Mouse (Mus musculus) adrenal gland, postnatal 36 days (tissue): Measurements from ENCODE around the gene Cgnl1. TPM values are rescaled to one million over a fixed set of nuclear protein-coding genes. Genes with fewer than 3 reads are reported as not detected.

Experiments used
- DNase-seq, 2 experiments: peaks; one replicate each; pipeline ENCODE4 v3.0.0; 2021; ENCODE audit warnings: mixed read lengths in 1 of 2
- total RNA-seq, 2 experiments: library from RNA; stranded (reverse); gene quantifications; 2 replicates each; pipeline ENCODE4 v1.2.3; 2021

Cgnl1 gene
- total RNA-seq, 2 experiments from 2014 or later, result 95.9 to 106 TPM

DNA sequence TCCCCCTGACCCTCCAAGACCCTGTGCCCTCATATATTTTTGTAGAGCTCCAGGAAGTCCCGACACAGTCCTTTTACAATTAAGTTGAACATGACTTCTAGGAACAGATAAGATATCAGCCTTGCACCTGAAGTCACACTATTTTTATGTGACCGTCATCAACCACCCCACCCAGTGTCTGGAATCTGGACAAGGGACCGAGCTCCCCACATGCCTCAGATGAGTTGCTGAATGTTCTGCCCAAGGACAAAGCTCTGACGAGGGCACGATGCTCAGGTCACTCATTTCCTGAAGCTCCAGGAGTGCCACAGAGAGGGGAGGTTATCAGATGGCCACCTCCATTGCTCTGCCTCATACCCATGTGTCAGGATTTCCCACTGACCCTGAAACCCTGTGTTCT lies 100.7 kb downstream of the Cgnl1 start:
- peak; percentile 27 to 41 for DNase-seq

- DNase-seq, result peak; percentile 41 to 46
Observed at GRCm38 (mm10) chr9:71667616-71668015, 103.8 kb downstream of the Cgnl1 start.

- no peak for DNase-seq
Observed at GRCm38 (mm10) chr9:71666432-71666831, 105.0 kb downstream of the Cgnl1 start.

DNA sequence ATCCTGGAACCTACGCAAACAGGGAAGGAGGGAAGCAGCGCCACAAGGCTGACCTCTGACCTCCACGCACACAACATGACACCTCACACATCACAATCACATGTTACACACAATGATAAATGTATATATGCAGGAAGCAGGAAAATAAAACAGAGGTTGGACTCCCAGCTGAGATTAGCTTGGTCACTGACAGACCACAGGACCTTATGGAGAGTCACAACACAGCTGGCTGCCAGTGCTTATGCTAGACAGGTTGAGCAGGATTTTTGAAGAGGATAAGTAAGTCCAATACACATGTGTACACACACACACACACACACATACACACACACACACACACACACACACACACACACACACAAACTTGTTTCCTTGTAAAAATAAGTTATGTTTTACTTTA lies 105.9 kb downstream of the Cgnl1 start:
- DNase-seq, result no peak

DNA sequence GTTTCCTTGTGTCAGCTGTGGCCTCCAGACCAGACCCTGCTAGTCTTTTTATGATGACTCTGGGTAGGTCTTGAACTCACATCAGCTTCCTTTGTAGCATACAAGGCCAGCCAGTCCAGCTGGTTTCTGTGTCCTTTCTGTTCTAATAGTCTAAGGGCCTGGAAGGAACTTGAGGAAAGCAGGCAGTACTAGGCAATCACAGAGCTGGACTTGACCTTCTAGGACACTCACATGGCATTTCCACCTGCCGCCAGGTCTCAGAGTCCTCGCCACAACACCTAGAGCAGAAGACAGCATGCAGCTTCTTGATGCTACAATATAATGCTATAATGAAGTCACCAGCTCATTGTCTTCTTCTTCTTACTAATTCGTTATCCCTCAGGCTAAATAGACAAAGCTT lies 106.5 kb downstream of the Cgnl1 start:
- DNase-seq, result no peak

- no peak for DNase-seq
Observed at GRCm38 (mm10) chr9:71663421-71664217, 107.8 kb downstream of the Cgnl1 start.

GRCm38 (mm10) chr9:71660540-71660939 lies 110.9 kb downstream of the Cgnl1 start:
- DNase-seq, result no peak

DNA sequence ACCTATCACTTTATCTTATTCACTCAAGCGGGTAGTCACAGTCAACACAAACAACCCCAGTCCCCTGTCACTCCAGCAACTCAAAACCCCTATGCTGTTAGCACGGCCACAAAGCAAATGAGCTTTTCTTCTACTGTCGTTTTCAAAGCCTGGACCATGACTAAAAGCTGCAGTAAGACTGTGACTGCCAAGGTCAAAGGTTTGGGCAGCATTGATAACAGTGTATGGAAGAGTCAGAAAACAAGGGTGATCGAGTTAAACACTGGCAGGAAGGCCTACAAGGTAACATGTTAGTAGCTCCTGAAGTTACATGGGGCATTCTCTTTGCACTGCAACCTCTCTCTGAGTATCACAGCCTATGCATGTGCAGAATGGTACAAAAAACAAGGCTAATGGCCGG lies 111.7 kb downstream of the Cgnl1 start:
- DNase-seq, result no peak

DNA sequence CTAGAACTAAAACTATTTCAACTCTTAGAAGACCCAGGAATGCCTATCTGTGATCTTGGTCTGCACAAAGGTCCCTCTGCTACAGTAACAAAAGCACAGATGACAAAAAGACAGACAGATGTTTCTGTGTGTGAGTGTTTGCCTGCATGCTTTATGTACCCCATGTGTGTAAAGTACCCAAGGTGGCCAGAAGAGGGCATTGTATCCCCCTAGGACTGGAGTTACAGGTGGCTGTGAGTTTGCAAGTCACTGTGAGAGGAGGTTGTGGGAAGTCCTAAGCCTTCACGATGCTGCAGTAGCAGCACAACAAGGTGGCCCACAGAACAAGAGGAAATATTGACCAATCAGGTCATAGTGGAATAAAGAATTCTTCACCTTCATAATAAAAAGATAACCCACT lies 114.2 kb downstream of the Cgnl1 start:
- no peak for DNase-seq

- peak; percentile 25 to 36 for DNase-seq
Observed at GRCm38 (mm10) chr9:71654861-71655260, 116.5 kb downstream of the Cgnl1 start.

DNA sequence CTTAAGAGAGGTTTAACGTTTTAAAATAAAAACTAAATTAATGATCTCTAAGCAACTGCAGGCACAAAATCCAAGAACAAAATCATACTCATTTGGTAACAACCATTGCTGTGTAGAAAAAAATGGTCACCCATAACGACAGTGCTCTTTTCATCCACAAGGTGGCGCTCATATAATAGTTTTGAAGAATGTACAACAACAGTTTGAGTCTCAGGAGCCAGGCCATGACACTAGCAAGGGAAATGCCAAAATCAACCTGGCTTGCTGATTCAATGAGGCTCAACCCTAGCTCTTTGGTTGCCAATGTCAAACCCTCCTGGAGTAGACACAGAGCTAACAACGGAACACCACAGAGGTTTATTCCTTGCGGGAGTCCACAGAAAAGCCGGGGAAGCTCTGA lies 125.3 kb downstream of the Cgnl1 start:
- peak; percentile 75 to 82 for DNase-seq

- no peak for DNase-seq
Observed at GRCm38 (mm10) chr9:71643611-71644010, 127.8 kb downstream of the Cgnl1 start.

- no peak for DNase-seq
Observed at GRCm38 (mm10) chr9:71642270-71642669, 129.1 kb downstream of the Cgnl1 start.

GRCm38 (mm10) chr9:71640361-71640927 lies 131.0 kb downstream of the Cgnl1 start:
- DNase-seq, result no peak

GRCm38 (mm10) chr9:71638198-71638597 lies 133.2 kb downstream of the Cgnl1 start:
- DNase-seq, result no peak

- DNase-seq, result no peak
Observed at GRCm38 (mm10) chr9:71636854-71637253, 134.5 kb downstream of the Cgnl1 start.

- DNase-seq, result no peak
Observed at GRCm38 (mm10) chr9:71635627-71636026, 135.8 kb downstream of the Cgnl1 start.

DNA sequence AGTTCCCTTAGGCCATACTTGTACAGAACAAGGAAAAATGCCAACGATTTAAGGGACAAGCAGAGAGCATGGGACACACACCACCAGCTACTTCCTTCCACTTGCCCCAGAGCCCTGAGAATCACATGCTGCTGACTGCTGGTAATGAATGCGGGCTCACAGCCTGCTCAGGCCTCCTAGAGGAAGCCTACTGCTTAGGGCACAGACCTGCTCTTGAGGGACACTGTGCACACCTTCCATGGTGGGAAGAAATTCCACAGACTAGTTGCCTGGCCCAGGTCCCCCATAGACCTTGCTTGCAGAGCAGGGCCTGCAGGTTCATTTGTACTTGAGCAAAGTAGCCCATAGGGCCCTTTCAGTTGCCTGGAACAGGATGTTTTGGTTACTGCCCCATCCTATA lies 136.5 kb downstream of the Cgnl1 start:
- DNase-seq, result no peak

GRCm38 (mm10) chr9:71628921-71629320 lies 142.5 kb downstream of the Cgnl1 start:
- DNase-seq, result no peak

- DNase-seq, result no peak
Observed at GRCm38 (mm10) chr9:71628286-71628685, 143.1 kb downstream of the Cgnl1 start.

GRCm38 (mm10) chr9:71625961-71626360 lies 145.4 kb downstream of the Cgnl1 start:
- DNase-seq, result peak in 1 of 2 experiments; percentile 33

GRCm38 (mm10) chr9:71624793-71625495 lies 146.5 kb downstream of the Cgnl1 start:
- peak; percentile 79 to 87 for DNase-seq

DNA sequence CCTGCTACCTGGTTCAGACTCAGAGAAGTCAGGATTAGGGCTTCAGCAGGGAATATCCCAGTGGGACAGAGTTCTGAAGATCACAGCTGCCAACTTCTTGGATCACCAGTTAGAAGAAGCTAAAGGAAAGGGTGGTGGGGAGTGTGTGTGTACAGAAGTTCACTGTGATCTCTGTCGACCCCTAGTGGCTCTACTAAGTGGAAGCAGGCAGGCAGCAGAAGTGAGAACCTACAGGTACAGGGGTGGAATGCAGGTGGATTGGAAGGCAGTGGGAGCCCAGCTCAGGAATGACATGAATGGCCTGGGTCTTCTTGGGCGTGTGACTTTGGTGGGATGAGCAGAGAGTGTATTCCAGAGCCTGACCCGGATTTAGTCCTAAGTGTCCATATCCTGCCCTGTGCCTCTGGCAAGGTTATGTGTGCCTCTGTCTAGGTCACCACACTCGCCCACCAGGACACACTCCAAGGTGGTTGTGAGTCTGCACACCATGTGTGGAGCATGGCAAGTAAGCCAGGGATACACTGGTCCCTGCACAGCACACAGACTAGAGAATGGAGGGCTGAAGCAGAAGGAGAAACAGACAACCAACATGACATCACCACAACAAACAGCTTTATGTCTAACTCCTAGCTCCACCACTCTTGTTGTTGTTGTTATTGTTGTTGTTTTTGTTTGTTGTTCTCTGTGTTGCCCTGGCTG lies 147.4 kb downstream of the Cgnl1 start:
- DNase-seq, result peak in 1 of 2 experiments; percentile 39
